Mouse (Mus musculus) urinary bladder, postnatal 36 days (tissue): ENCODE data around the gene Fam13a.

ENCODE experiments used
- DNase-seq, 2 experiments: peaks; one replicate each; pipeline ENCODE4 v3.0.0; 2022; ENCODE audit warnings: low spot score in 2 of 2, mixed read lengths in 1 of 2

Fam13a gene

DNA sequence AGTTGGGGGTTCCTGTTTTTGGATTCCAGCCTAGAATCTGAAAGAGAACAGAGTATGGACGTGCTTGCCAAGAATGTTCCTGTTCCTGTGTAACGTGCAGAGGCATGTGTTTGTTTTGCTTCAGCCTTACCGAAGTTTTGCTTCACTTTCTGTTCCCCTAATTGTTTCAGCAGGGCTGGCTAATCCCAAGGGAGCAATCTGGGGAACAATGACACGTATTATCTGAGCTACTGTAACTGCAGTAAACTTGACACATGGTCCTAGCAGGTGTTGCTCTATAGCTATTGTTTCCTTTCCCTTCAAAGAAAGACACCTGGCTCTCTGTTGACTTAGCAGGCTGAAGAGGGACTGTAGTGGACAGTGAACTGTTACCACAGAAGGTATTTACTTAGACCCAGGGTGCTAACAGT lies 25.3 kb downstream of the Fam13a start:
- peak in 1 of 2 experiments; percentile 32 for DNase-seq

DNA sequence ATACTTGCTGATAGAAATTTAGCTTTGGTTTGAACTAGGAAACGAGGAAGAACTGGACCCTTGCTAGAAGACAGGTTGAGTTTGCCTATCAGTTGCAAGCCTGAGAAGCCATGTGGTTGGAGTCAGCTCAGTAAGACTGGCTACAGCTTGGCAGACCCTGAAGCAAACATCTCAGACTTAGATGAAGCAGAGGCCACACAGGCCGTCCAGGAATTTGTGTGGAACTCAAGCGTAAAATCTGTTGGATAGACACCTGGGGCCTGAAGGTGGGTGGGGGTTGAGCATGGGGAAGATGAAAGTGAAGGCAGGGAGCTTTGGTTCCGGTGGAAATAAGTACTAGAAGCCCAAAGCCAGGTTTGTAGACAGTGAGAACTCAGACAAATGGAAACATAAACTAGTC lies 25.8 kb downstream of the Fam13a start:
- DNase-seq: no peak

DNA sequence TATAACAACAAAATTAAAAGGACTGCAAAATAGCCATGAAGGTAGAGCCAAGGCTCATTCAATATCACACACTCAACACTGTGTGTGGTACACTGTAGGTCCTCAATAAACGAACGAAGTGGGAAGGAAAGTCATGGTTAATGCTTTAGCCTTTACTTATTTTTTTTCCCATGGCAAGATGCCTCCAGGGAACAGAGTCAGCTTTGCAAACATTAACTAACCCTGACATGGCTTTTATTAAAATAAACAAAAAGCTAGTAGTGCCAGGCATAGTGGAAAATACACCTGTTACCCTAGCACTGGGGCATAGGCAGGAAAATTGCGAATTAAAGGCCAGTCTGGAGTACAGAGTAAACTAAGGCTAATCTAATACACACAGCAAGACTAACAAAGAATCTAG lies 35.2 kb downstream of the Fam13a start:
- no peak for DNase-seq

DNA sequence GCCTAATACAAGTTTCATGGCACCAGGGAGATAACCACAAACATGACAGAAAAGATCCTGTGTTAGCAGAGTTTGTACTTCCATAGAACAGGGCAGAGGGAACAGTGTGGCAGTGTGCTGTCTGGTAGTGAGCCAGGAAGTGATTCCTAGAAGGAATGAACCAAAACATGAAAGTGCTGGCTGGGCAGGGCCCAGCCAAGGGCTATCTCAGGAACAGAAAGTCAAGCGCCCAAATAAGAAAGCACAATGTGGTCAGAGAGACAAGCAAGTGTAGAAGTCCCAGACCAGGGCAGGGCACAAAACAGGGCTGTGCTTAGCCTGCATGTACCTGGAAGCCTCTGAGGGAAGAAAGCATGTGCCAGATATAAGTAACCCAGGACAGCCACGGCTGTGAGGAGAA lies 35.6 kb downstream of the Fam13a start:
- no peak for DNase-seq

DNA sequence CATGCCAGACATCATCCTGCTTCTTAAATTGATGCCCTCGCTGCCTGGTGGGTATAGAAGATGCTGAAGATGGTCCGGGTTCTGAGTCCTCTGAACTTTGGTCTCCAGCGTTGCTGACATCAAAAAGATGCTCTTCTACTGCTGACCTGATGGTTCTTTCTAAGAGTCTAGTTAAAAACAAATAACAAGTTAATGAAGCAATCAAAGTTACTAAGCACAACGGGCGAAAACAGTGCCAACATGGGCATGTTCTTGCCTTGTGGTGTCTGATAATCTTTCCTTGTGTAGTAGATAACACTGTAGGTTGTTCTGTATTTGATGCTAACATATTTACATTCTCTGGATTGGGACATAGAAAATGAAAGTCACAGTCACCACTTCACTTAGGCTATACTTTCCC lies 37.2 kb downstream of the Fam13a start:
- no peak for DNase-seq

DNA sequence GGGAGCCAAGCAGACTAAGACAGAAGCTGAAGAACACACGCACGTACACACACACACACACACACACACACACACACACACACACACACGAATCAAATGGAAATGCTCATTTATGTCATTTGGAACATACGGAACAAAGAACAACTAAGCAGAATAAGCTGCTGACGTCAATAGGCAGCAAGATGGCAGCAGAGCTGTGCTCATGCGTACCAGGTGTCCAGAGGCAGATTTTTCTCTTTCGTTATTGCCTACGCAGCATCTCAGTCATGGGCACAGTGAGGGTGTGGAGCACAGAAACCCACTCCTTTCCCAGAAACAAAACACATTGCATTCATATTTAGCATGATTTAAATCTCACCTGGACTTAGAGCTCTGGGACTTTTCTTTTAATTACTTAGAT lies 39.2 kb downstream of the Fam13a start:
- DNase-seq: no peak

DNA sequence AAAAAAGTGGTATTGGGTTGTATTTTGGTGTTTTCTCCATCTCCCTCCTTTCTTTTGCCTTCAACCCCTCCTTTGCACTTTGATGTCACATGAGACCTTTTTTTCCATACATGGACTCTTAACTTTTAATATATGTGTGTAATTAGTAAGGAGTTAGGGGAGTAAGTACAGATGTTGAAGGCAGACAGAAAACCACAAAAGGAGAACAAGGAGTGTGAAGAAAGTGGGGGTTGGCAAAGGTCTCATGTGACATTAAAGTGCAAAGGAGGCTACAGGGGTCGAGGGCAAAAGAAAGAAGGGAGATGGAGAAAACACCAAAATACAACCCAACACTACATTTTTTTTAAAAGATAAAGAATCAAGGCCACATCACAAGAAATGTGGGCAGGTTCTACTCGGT lies 49.1 kb downstream of the Fam13a start:
- DNase-seq: no peak

DNA sequence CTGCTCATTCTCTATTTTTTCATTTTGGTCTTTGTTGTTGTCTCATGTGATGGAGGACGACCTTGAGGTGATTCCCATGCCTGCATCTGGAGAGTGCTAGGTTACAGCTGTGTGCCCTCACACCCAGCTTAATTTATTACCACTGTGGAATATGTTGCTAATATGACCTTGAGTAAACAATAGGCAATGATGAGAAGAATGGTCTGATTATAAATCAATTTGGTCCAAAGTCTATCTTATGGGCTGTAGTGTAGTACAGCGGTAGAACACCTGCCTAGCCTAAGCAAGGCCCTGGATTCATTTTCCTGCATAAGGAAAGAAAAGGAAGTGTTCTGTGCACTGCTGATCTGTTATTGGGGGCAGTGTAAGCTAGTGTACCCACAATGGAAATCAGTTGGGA lies 49.9 kb downstream of the Fam13a start:
- no peak for DNase-seq

DNA sequence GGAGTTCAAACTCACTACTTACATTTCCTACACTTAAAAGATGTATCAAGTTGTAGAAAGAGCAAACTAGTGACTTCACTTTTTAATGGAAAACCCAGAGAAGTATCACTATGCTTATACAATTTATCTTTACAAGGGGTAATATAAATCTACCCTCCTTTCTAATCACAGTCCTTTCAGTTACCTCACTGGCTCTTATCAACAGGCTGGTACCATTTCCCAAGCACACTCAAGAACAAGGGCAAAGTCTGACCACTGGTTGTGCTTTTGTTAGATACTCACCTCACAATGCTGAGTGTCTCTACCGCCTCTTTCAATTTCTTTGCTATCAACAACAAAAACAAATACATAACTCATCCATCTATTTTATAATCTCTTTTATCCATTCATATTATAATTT lies 51.5 kb downstream of the Fam13a start:
- no peak for DNase-seq

DNA sequence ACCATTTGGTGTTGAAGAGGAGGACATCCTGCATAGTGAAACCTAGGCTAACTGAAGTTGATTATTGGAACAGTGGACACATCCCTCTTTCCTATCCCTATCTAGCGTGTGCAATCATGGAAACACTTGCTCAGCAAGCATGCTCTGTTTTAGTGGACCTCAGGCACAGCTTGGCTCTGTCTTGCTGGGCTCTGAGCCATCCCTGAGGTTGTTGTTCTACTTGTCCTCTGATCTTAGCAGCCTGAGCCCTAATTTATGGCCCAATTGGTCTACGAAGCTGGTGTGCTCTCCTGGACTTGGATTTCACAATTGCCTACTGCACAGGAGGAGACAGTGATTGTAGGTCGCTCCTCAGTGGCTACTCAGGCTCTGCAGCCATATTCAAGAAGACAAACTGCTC lies 56.1 kb downstream of the Fam13a start:
- peak; percentile 6 to 57 for DNase-seq

DNA sequence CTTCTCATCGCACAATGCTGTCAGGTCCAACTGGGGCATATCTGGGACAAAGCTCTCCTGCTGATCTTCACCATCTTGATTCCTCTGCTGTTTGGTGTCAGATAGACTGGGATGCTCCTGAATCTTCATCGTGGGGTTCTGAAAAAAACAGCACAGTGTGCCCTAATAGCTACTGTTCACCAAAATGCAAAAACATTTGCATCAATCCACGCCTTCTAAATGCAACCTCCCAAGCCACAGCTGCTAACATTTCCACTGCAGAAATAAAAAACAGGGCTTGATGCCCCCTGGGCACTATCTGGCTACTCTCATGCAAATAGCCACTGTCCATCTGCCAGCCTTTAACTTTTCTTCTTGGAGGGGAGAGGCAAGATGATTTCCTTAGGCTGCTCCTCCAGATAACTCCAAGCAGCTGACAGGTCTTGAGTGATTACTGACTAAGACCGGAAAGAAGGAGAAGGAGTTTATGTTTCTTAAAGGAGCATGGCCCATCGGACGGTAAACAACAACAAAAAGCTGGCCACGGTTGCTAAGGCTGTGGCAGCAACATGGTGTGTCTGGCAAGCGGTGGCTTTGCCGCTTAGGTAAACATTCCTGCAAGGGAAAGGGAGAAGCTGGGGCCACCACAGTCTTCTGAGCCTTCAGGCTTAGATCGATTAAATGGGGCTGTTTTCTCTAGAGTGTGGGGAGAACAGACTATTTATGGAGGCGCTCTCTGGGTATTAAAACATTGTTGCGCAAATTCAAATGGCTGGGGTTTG lies 59.1 kb downstream of the Fam13a start:
- DNase-seq: no peak

DNA sequence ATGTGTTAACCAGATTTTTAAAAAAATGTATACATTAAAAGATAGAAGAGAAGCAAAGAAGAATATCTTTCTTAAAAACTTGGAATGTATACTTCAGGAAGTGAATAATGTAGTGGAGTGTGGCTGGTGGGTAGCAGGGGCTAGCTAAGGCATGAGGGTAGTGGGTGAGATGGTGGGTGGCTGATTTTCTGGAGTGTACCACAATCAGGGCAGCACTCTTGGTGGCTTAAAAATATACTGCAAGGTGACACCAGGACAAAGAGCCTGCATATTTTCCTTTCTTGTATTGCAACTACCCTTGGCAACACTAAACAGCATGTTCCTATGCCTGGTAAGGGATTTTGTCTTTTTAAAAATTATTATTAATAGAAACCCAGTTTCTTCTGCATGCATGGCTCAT lies 59.8 kb downstream of the Fam13a start:
- no peak for DNase-seq

DNA sequence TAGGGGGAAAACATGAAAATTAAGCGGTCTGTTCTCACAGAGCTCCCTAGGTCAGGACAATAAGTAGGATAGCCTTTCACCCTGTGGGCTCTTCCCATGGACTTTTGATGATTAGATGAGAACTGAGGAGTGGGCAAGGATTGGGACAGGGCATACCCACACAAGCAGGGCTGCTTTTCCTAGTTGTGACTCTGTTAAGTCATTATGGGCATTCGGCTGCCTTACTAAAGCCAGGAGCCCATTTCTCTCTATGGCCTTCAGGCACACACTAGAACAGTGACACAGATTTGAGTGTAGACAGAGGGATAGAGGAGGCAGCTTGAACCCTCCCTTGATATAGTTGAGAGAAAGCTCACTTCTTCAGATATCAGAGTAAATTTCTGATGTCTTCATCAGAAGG lies 60.3 kb downstream of the Fam13a start:
- no peak for DNase-seq

DNA sequence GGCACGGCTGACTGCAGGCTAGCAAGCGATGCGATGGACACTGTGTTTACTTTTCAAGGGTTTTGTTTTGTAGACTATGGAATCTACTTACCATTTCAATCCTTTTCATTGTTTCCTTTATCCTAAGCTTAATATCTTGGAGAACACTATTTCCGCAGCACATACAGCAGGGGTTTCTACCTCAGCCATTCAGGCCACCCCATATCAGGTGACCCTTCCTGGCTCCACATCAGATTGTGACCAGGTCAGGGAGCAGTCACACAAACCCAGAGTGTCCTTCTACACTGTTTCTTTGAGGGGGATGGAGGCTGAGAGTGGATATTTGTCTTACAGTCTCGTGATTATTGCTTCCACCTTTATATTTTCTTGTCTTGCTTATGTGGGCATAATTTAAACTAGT lies 61.7 kb downstream of the Fam13a start:
- no peak for DNase-seq

DNA sequence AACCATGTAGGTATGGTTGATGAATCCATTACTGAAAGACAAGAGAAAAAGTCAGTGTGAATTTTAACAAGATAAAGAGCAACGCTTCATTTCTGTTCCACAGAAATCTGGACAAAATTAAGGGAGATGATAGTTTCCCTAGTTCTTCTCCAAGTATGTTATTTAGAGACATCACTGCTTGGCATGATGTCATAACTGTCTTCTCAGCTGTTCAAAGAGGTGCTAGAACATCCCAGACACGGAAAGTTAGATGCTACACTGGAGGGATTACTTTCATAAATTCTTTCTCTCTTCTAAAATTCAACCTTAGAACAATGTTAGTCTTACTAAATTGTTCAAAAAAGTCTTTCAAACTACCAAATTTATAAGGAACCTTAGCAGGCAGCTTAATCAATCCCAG lies 63.8 kb downstream of the Fam13a start:
- DNase-seq: no peak

DNA sequence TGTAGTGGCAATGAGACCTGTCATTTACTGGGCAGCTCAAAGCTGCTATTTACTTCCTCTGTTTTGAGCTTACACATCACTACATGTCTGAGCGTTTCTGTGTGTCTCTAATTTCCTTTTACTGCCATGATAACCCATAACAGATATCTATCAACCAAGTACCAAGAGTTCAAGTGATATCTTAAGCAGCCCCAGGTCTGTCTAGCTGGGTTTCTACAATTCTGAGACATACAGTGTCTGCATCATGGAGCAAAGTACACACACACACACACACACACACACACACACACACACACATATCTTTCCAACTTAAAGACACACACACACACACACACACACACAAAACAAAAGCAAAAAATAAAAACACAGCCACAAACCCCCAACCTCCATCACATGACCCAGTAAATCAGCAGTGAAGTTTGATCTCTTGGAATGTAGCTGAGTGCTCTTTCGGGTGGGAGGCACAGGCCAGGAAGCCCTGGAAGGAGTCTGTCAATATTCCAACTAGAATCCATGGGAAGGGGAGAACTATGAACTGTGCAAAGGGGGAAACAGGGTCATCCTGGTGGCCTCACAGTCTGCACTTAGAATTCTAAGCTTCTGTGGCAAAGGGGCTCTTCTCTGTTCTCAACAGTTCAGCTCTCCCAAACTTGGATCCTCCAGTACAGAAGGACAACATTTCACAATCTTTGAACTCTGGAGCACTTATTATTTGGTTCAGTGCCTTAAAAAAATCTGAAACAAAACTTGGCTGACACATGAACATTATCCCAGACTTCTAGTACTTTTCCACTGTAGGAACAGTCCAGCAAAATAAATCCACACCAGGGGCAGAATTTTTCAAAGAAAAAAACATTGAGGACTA lies 73.0 kb downstream of the Fam13a start:
- no peak for DNase-seq

DNA sequence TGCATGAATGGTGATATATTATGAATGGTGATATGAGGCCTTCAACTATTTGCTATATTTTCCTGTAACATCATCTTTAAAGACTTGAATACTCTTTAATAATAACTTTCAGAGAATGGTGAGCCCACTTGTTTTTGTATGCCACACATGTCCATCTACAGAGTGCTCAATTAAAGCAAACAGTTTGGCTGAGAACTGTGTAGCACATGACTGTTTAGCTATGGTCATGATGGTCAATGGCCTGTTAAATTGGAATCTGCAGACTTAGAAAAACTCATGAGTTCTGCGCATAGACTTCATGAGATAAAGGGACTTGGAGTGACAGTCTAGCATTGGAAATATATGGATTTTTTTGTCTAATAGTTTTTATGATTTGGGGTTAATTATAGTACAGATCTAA lies 73.9 kb downstream of the Fam13a start:
- no peak for DNase-seq

DNA sequence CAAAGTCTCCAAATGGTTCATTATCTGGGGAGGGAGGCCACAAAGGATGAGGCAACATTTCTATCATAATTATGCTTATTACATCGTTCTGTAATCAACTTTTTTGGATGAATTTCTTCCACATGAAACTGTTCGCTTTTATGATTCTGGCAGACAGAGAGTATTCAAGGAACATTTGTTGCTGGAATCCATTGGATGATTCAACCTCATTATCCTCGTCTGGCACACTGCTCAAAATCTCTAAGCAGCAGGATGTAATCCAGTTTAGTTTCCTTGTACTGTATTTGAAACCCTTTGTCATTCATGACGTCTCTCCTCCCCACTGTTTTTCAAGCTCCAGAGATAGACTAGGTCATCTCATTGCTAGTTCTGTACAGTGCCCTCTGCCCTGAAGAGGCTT lies 77.5 kb downstream of the Fam13a start:
- no peak for DNase-seq

DNA sequence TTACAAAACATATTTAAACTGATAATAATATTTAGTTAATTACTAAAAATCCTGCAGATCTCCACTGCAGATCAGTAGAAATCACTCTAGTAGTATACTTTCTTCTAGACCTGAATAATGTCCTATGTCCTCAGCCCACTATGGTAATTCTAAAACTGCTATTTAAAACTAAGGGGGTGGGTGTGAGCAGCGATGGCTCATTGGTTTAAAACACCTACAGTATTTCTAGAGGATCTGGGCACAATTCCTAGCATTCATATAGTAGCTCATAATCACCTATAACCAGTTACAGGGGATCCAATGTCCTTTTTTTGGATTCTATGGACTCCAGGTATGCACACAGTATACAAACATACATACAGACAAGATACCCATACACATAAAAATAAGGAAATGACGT lies 78.1 kb downstream of the Fam13a start:
- DNase-seq: no peak

DNA sequence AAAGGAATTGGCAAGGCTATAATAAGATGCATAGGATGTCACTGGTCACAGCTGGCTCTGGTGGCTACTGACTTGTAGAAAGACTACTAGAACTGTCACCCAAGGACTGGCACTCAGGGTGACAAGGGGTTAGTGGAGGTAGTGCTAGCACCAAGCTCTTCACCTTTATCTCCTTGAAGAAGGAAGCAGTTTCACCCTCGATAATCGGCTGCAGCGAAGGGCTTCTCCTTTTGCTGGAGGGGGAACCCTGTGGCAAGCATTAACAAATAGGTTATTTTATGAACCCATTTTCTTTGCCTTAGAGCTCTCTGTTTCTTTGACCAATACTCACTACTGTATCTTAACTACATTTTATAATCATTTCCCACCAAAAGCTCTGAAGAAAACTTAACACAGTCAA lies 80.4 kb downstream of the Fam13a start:
- DNase-seq: no peak

DNA sequence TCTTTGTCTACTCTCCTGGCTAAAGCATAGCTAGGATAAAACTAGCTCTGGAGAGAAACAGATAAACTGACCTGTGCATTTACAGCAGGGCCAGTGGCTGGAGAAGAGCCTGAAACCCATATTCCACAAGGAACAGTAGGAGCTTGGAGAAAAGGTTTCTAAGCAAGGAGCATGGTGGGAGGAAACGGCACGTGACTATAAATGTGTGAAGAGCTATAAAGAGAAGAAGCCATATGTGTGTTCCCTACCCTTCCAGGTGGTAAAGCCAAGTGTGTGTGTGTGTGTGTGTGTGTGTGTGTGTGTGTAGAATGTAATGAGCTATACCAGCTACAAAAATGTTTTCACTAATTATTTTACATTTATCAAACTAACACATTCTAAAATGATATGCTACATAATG lies 82.1 kb downstream of the Fam13a start:
- no peak for DNase-seq

DNA sequence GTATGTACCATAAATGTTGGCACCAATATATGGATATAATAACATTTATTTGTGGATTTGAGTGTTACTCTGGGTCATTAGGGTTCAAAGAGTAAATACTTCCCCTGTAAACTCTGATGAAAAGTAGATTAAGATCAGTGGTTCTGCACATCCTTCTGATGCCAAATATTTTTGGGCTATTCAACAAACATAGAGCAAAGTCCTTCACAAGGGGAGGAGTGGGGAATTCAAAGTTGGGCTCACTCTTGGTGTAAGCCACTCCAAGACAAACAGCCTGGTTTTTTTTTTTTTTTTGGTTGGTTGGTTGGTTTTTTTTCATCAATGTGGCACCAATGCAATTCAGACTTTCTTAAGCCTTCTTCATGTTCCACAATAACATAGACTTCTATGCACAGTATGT lies 86.6 kb downstream of the Fam13a start:
- no peak for DNase-seq

DNA sequence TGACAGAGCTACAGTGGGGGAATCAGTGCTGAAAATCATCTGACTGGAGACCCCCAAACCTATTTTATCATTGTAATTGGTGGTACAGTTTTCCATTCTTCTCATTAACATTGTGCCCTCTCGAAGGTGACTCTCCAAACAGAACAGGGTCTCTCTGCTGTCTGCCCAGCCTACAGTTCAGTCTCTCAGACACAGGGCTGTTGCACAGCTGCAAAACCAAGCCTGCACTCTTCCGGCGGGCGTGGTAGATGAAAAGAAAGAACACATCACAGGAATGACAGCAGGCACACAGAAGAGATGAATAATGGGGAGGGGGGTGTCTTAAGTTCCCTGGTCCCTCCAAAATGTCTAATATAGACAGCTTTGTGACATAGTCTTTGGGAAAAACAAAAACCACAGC lies 90.2 kb downstream of the Fam13a start:
- DNase-seq: no peak
